Mouse (Mus musculus) MEL-GATA-1-ER (cell line): ENCODE data around the gene Kcnt2.

ENCODE experiments used
- DNase-seq: peaks from one replicate; pipeline ENCODE4 v3.0.0-alpha.2; 2012; ENCODE audit warnings: low read depth; ENCODE audit errors: extremely low read depth

Kcnt2 gene

GRCm38 (mm10) chr1:140491406-140491805, 245.4 kb downstream of the Kcnt2 start:
- no peak for DNase-seq

- no peak for DNase-seq
Measured at GRCm38 (mm10) chr1:140492237-140492636, 246.3 kb downstream of the Kcnt2 start.

- no peak for DNase-seq
Measured at GRCm38 (mm10) chr1:140513451-140513850, 267.5 kb downstream of the Kcnt2 start.

- DNase-seq, result peak; percentile 32
Measured at GRCm38 (mm10) chr1:140531285-140531908, 285.4 kb downstream of the Kcnt2 start.

GRCm38 (mm10) chr1:140534849-140535248, 288.9 kb downstream of the Kcnt2 start:
- no peak for DNase-seq

GRCm38 (mm10) chr1:140542066-140542465, 296.1 kb downstream of the Kcnt2 start:
- no peak for DNase-seq

- DNase-seq, result peak; percentile 19
Measured at GRCm38 (mm10) chr1:140548711-140549110, 302.8 kb downstream of the Kcnt2 start.

GRCm38 (mm10) chr1:140560801-140561200, 314.8 kb downstream of the Kcnt2 start:
- no peak for DNase-seq

- DNase-seq, result no peak
Measured at GRCm38 (mm10) chr1:140572141-140572540, 326.2 kb downstream of the Kcnt2 start.

GRCm38 (mm10) chr1:140578607-140579006, 332.6 kb downstream of the Kcnt2 start:
- DNase-seq, result no peak

GRCm38 (mm10) chr1:140588302-140588701, 342.3 kb downstream of the Kcnt2 start:
- no peak for DNase-seq

- no peak for DNase-seq
Measured at GRCm38 (mm10) chr1:140608765-140609297, 362.9 kb downstream of the Kcnt2 start.

- no peak for DNase-seq
Measured at GRCm38 (mm10) chr1:140613101-140613500, 367.1 kb downstream of the Kcnt2 start.

- DNase-seq, result no peak
Measured at GRCm38 (mm10) chr1:140614840-140615239, 368.9 kb downstream of the Kcnt2 start.

GRCm38 (mm10) chr1:140618164-140618563, 372.2 kb downstream of the Kcnt2 start:
- peak; percentile 7 for DNase-seq

- DNase-seq, result no peak
Measured at GRCm38 (mm10) chr1:140624918-140625317, 379.0 kb downstream of the Kcnt2 start.

GRCm38 (mm10) chr1:140659607-140660340, 413.8 kb downstream of the Kcnt2 start:
- DNase-seq, result no peak

GRCm38 (mm10) chr1:140660751-140661403, 414.9 kb downstream of the Kcnt2 start:
- no peak for DNase-seq

- peak; percentile 36 for DNase-seq
Measured at GRCm38 (mm10) chr1:140661404-140661787, 415.4 kb downstream of the Kcnt2 start.
